Mouse (Mus musculus): Measurements from ENCODE around the gene Alb.

Alb gene

DNA sequence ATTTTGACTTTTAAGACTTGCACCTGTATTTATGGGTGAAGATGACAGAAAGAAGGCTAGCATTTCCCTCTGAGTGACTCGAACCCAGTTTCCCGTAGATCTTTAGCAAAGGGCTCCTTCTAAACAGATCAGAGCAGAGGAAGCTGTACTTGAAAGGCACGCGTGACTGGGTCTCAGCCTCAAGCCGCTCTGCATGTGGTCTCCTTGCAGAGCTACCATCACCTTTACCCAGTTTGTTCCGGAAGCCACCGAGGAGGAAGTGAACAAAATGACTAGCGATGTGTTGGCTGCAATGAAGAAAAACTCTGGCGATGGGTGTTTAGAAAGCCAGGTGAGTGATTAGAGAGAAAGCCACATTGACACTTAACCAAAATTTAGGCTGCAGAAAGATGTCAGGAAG lies 31.7 kb downstream of the Alb start:
- DNase-seq (ENCODE audit: extremely low spot score, low spot score) = no peak

DNA sequence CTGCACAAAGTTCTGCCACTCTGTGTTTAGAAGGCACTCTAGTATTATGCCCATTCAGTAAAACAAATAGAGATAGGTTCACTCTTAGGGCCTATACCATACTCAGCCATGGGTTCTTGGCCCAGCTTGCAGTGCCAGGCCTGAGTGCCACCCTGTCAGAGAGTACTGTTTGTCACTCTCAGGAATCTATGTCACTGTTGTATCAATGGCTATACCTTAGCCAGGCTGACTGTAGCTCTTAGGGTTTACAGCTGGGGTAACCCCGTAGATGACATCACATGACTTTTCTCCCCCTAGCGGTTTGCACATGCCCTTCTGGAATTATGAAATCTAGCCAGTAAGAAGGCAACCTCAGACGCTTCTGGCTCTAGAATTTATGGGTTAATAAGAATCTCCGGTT lies 33.6 kb downstream of the Alb start:
- no peak for DNase-seq (ENCODE audit: extremely low spot score, low spot score)

DNA sequence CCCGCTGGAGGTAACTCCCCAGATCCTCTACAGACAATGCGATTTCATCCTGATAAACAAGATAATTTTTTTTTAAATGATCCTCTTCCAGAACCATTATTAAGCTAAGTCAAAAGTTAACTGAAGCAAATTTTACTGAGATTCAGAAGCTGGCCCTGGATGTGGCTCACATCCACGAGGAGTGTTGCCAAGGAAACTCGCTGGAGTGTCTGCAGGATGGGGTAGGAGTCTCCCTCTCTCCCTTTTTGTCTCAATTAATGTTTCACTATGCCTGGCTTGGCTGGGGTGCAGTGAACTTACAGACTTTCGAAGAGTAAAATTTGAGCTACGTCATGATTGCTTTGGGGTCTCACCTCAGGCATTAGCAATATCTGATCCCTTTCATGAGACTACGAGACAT lies 38.8 kb downstream of the Alb start:
- DNase-seq (ENCODE audit: extremely low spot score, low spot score) = no peak

DNA sequence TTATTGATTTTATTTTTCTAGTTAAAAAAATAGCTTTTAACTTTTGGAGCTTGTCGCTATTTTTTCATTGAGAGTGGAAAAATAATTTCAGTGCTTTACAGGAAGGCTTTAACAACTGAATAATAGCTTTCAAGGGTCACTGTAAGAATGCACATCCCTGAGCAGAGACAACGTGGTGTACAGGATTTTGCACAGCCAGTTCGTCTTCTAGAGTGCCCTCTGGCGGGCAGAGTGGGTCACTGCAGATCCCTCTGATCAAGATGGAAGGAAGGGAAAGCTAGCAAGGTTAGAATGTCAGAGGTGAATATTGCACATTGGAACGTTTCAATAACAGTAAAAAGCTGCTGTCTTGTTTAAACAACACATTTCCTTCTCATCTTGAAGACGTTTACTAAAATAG lies 40.0 kb downstream of the Alb start:
- DNase-seq (ENCODE audit: extremely low spot score, low spot score) = peak; percentile 81

DNA sequence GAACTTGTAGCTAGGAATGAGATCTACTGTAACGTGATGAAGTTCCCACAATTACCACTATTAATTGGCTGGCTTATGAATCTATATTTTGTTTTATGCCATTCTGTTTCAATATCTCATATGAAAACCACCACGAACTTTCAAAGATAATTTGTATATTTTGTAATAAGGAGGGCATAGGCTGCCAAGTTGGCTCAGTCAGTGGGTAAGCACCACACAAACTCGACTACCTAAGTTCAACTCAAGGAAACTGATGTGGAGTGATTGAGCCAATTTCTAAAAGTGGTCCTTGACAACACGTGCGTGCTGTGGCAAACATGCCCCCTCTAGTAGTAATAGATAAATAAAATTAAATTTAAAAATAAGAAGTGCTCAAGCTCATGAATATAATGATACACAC lies 41.1 kb downstream of the Alb start:
- no peak for DNase-seq (ENCODE audit: extremely low spot score, low spot score)

DNA sequence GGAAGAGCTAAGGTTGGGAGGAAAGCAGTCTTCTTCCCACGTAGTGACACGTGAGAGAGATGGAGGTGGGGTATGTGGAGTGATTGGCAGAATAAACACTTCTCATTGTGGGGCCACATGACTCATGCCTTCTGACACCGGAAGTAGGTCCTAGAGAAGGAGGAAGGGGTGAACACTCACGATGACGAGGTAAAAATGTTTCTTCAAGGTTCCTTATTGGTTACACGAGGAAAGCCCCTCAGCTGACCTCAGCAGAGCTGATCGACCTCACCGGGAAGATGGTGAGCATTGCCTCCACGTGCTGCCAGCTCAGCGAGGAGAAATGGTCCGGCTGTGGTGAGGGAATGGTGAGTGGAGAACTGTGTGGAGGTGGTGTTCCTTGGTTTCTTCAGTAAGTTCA lies 44.0 kb downstream of the Alb start:
- no peak for DNase-seq (ENCODE audit: extremely low spot score, low spot score)

DNA sequence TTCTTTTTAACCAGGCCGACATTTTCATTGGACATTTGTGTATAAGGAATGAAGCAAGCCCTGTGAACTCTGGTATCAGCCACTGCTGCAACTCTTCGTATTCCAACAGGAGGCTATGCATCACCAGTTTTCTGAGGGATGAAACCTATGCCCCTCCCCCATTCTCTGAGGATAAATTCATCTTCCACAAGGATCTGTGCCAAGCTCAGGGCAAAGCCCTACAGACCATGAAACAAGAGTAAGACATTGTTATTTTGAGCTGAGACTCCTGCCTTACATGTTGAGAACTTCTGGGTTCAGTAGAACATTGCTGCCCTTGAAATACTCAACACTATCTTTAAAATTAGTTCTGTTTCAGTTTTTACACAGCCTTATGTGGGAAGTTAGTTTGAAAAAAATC lies 45.8 kb downstream of the Alb start:
- DNase-seq (ENCODE audit: extremely low spot score, low spot score) = no peak

DNA sequence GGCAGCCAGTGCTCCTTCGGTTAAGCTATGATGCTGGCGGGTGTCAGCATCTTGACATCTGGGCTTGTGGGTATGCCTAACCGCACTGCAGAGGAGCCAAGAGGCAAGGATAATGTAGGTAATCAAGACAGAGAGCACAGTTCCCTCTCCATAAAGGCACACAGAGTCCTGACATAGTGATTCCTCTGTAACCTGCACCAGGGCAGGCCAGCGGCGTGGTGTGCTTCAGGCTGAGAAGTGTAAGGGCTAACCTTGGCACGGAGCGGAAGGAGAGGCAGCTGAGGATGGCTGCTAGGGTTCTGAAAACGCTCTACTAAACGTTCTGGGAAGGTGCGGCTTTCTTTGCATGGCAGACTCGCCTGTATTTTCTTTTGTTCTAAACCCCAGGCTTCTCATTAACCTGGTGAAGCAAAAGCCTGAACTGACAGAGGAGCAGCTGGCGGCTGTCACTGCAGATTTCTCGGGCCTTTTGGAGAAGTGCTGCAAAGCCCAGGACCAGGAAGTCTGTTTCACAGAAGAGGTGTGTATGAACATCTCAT lies 46.8 kb downstream of the Alb start:
- DNase-seq (ENCODE audit: extremely low spot score, low spot score) = no peak

DNA sequence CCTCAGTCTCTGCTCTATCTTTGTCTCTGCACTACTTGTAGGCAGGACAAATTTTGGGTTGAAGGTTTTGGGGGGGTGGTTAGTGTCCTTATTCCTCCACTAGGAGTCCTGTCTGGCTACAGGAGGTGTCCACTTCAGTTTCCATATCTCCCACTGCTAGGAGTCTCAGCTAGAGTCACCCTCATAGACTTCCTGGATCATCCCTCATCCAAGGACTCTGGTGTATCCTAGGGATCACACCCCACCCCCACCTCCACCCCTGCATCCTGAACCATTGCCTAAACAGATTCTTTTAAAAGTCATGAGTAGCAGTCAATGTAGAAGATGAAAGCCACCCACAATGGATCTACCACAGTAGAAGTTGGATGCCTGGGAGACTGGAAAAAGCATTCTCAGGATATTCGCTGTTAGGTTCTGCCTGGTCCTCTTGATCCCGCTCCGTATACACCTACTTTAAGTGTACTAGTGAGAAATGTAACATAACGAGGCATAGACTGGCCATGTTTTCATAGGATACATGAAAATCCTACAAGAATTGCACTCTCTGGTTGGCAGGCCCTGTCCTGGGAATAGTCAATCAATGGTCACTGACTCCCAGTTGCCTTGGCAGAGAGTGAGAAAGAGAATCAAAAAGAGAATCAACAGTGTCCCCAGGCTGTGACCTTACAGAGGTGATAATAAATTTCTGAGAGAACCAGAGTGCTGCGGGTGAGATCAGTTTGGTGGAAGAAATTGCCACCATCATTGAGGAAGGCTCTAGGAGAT lies 49.3 kb downstream of the Alb start:
- DNase-seq (ENCODE audit: extremely low spot score, low spot score) = no peak

DNA sequence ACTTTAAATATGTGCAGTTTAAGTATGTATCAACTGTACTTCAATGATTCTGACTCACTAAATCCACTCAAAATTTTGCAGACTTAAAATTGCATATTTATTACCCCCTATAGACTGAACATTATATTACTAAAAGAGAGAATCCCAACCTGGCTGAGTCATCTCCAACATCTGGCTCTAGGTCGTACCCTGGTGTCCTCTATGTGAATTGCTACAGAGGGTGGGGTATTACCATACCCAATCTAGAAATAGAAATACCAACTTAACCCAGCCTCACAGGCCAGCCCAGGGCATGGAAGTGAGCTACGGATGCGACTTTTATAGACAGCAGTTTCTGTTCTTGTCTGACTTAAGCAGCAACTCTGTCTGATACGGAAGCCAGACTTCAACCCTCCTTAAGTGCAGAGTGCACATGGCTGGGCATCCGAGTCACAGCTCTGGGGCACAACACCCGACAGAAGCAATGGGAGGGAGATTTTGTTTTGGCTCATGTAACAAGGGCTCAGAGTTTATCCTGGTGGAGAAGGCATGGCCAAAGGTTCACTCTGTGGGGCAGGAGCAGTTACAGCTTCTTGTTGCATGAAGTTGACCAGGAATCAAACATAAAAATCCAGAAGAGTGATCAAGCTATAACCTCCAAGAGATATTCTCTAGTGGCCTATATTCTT lies 51.7 kb downstream of the Alb start:
- no peak for DNase-seq (ENCODE audit: extremely low spot score, low spot score)

DNA sequence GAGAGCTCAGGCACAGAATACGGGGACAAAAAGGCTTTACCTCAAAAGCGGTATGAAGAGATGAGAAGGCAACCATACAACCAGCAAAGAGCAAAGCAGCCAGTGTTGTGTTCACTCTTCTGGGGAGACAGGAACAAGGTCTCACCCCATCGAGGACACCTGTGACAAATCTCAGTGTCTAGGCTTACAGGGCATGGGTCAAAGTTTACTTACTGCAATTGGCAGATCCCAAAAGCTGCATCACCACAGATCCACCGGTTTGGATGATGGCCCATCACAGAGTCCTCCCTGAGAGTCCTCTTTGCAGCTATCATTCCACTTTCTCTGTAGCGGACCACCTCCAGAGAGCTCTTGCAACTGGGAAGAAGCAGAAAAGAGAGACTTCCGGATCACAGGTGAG lies 54.9 kb downstream of the Alb start:
- DNase-seq (ENCODE audit: extremely low spot score, low spot score) = no peak

DNA sequence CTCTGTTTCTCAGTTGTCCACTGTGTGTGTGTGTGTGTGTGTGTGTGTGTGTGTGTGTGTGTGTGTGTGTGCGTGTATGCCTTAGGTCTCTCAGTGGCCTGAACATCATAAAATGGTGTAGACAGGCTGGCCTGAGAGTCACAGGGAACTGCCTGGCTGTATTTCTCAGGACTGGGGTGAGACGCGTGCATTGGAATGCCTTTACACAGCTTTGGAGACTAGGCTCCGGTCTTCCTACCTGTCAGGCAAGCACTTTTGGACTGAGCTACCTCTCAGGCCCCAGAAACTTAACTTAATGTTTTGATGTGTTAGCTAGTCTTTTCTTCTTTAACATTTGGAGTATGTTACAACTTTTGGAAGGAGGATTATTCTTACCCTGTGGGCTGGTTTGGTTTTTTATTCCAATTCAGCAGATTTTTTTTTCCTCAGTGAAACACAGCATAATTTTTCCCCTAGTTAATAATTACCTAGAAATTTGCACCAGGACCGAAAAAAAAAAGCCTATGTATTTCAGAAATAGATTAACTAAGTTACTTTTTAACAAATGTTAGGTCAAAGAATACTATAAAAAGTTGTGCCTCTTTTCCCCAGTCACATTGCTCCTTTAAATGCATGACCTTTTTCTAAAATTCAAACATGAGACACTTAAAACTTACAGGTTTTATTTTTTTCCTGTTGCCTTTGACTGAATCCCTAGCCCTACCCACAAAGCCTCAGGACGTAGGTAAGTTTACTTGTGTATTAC lies 57.8 kb downstream of the Alb start, which contains the start of gene Afm:
Gene Afm, plus strand, starts transcription at position 577 of the 745 bp plus-strand sequence.
- DNase-seq (ENCODE audit: extremely low spot score, low spot score) = no peak
